Mouse (Mus musculus) lung, postnatal 25 days (tissue): ENCODE results near the gene Slc46a2.

Experiments used
- DNase-seq: peaks from one replicate; pipeline ENCODE4 v3.0.0; 2022; ENCODE audit warnings: low spot score

The Slc46a2 gene

DNA sequence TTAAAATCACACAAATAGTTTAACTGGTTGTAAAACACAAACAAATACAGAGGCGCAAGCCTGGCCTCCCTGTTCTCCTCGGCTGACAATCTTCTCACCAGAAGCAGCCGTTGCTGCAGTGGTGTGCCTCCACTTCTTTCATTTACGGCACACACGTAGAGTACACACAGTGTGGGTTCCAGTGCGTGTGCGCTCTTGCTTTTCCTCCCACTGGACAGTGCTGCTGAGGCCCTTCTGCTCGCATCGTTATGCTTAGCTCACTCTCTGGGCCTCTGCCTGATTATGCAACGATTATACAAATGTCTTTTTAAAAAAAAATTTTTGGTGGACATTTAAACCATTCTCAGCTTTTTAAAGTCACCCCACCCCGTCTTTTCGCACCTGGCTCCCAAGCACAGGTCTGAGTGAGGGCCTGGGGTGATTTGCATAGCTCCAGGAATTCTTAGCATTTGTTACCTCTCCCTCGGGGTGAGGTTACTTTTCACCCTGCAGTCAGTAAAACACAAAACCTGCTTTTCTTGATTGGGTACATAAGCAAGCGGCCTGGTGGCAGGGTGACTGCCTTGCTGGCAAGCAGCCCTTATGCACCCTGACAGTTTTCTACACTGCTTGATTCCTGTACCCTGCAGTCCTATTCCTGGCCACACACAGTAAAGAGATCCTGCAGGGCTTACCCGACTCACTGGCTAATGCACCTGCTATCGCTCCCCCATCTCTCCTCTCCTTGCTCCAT lies 55.0 kb downstream of the Slc46a2 start:
- DNase-seq: peak; percentile 34
